Mouse (Mus musculus) forebrain, embryonic 12.5 days (tissue): Measurements from ENCODE around the gene Med25. TPM values are rescaled to one million over a fixed set of nuclear protein-coding genes. Genes with fewer than 3 reads are reported as not detected.
A peak's percentile ranks its signal among the peaks of the same experiment; 100 is the strongest.

Experiments
- ATAC-seq: fragments of 200-750 bp; cut with Nextera tagmentation; 2 replicates; pipeline ENCODE4 v1.8.0; 2017; ENCODE audit warnings: moderate TSS enrichment; ENCODE audit not compliant: low FRiP score
- H3K27ac ChIP-seq: fragments of 300-500 bp; sonication (generic); 2 replicates; pipeline ENCODE4 v1.5.1; 2016; ENCODE audit warnings: mild to moderate bottlenecking
- H3K27me3 ChIP-seq: fragments of 300-500 bp; sonication (generic); 2 replicates; pipeline ENCODE4 v1.6.1; 2016; ENCODE audit warnings: mild to moderate bottlenecking
- H3K36me3 ChIP-seq: fragments of 300-500 bp; sonication (generic); replicated peaks from 2 replicates; pipeline ENCODE4 v1.6.1; 2016; ENCODE audit warnings: mild to moderate bottlenecking
- H3K4me1 ChIP-seq: fragments of 300-500 bp; sonication (generic); 2 replicates; pipeline ENCODE4 v1.6.1; 2016
- H3K4me2 ChIP-seq: fragments of 300-500 bp; sonication (generic); 2 replicates; pipeline ENCODE4 v1.6.1; 2016; ENCODE audit warnings: mild to moderate bottlenecking, moderate library complexity
- H3K4me3 ChIP-seq: fragments of 300-500 bp; sonication (generic); replicated peaks from 2 replicates; pipeline ENCODE4 v1.5.1; 2016; ENCODE audit warnings: mild to moderate bottlenecking
- H3K9ac ChIP-seq: fragments of 300-500 bp; sonication (generic); 2 replicates; pipeline ENCODE4 v1.6.1; 2016; ENCODE audit warnings: mild to moderate bottlenecking
- H3K9me3 ChIP-seq: fragments of 300-500 bp; sonication (generic); 2 replicates; pipeline ENCODE4 v1.6.1; 2016
- WGBS: fragments of 180-500 bp; shearing (Covaris S2); methylation state at CpG from one replicate; pipeline ENCODE4 v1.1.7; 2016; 5-methylcytosine and 5-hydroxymethylcytosine counted together
- polyA plus RNA-seq: library from polyadenylated mRNA; unstranded; fragments of >200 nt; fragmentation: Nextera tagmentation; extraction: Ambion mirVana; gene quantifications from 2 replicates; pipeline ENCODE4 v1.2.1, GENCODE M21; 2016

The Med25 gene
- polyA plus RNA-seq, 1 experiment from 2014 or later, result 172 TPM

DNA sequence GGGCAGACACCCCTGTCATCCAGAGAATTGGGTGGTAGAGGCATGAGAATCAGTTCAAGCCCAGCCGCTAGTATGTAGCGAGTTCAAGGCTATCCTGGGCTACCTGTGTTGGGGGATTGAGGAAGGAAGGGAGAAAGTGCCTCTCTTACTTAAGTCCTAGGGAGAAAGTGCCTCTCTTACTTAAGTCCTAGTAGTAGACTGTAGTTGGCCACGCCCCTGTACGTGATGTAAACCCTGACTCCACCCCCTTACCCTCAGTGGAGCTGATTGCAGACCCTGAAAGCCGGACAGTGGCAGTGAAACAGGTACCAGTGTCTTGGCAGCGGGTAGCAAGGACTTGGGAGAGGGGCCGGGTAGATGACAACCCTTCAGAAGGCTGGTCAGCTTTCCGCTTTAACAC, 34.6 kb downstream of the Med25 start:
- Histone ChIP-seq H3K27ac (no peak overlapping the region), H3K9me3 (no peaks in the 10 kb centered on the region), H3K4me2 (peak overlapping the region; percentile 93), H3K4me1 (peaks cover 60% of the 10 kb centered on the region), H3K27me3 (no peaks in the 10 kb centered on the region), H3K4me3 (peak overlapping the region; percentile 73), H3K9ac (peak overlapping the region; percentile 84), H3K36me3 (peaks cover 19% of the 10 kb centered on the region)
- 26% methylated on average over 8 of the region's 8 CpGs for WGBS
- ATAC-seq, result no peak

DNA sequence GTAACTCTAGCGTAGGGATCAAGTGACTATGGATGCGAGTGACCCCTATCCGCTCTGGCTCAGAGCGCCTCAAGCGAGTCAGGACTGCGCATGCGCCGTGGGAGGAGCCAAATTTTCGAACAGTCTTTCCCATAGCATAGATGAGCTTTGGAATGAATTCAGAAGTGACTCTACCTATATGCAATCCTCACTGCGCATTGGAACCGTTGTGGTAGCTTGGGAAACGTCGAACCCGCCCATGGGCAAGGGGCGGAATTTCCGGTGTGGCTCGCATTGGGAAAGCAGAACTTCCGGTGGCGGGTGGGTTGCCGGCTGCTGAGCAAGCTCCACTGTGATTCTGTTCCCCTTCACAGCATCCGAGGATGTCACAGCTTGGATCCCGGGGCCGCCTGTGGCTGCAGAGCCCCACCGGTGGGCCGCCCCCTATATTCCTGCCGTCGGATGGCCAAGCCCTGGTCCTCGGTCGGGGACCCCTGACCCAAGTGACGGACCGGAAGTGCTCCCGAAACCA, 35.4 kb downstream of the Med25 start, which contains the start of gene Pnkp:
Gene Pnkp (plus strand): TSS at position 98 of the 511 bp plus-strand sequence.
- peak within 1 kb of the TSS; percentile 93 for H3K27ac ChIP-seq
- peak within 1 kb of the TSS; percentile 73 for H3K4me3 ChIP-seq
- under 1% methylated on average over 32 of the region's 32 CpGs for WGBS
- H3K36me3 ChIP-seq, result peaks cover 17% of the 10 kb centered on the region
- H3K4me2 ChIP-seq, result peak within 1 kb of the TSS; percentile 93
- peak within 1 kb of the TSS; percentile 84 for H3K9ac ChIP-seq
- no peaks in the 10 kb centered on the region for H3K27me3 ChIP-seq
- H3K9me3 ChIP-seq, result no peaks in the 10 kb centered on the region
- peak; percentile 36 for ATAC-seq
- peaks cover 60% of the 10 kb centered on the region for H3K4me1 ChIP-seq

DNA sequence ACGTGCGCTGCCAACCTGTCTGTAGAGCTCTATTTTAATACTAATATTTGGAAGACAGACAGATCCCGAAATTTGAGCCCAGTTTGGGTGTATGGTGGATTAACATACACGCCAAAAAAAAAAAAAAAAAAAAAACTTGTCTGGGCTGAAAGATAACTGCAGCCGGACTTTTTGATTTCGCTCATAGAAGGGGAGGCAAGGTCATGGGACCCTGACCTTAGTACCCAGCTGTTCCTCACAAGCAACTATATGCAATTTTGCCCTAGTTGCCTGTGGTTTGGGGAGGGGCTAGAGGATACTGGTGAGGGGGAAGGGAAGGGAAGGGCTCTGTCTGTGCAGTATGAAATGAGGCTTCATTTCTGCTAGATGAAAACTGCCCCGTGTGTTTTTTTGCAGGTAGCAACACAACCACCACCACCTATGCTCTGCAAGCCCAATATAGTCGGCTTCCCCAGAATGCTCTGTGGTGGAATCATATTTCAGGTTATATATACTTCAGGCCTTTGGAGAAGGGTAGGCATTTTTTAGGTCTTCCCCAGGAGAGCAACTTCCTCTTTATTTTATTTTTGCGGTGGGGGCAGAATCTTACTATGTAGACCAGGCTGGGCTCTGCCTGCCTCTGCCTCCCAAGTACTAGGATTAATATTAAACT, 36.1 kb downstream of the Med25 start:
- Histone ChIP-seq H3K27me3 (no peaks in the 10 kb centered on the region), H3K36me3 (peaks cover 15% of the 10 kb centered on the region), H3K4me2 (peak overlapping the region; percentile 93), H3K27ac (peak overlapping the region; percentile 93), H3K4me3 (peak overlapping the region; percentile 73), H3K9ac (0 out of 2 replicates have a peak overlapping the region, but pooled peaks have one; percentile 84), H3K9me3 (no peaks in the 10 kb centered on the region), H3K4me1 (peaks cover 60% of the 10 kb centered on the region)
- WGBS, result 71% methylated on average over 9 of the region's 9 CpGs
- ATAC-seq, result no peak

DNA sequence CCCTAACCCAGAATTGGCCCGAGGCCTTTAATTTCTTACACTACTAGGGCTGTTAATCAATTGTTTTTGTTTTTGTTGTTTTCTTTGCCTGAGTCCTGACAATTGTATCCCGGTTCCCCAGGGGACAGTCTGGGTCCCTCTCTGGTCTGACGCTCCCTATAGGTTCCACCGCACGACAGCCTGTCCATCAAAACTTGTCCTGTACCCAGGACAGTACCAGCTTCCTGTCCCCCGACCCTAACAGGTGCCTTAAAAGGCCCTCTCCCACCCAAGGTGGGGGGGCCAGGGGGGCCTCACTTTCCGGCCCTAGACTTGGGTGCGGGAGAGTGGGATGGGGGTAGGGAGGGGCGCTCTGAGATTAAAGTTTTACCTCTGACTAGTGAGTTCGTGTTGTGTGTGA, 37.5 kb downstream of the Med25 start:
- Histone ChIP-seq H3K4me2 (peak overlapping the region; percentile 85), H3K9ac (peak overlapping the region; percentile 71), H3K4me3 (peak overlapping the region; percentile 49), H3K9me3 (no peaks in the 10 kb centered on the region), H3K27me3 (no peaks in the 10 kb centered on the region), H3K4me1 (peaks cover 63% of the 10 kb centered on the region), H3K27ac (peak overlapping the region; percentile 92), H3K36me3 (peaks cover 13% of the 10 kb centered on the region)
- ATAC-seq, result no peak
- 36% methylated on average over 10 of the region's 10 CpGs for WGBS

DNA sequence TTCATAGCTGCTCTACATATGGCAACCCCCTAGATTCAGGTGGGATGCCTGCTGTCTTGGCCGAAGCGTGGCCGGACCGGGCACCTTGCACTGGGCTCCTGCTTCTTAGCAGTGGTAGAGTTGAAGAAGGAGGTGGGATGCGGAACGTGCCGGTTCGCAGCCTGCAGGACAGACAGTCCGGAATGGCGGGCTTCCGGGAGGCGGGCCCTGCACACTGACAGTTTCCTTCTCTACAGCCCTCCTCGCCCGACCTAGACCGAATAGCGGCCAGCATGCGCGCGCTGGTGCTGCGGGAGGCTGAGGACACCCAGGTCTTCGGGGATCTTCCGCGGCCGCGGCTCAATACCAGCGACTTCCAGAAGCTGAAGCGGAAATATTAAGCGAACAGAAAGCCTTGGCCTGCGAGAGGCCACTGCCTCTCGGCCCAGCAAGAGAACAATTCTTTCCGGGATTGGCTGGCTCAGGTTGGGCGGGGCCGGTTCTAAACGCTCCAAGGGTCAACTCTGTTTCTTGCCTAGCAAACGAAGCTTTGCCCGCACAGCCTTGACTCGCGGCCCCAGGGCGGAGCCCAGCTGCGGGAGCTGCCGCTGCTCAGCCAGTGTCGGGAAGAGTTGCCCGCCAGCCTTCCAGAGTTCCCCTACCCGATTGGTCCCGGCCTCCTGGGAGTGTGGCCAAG, 38.0 kb downstream of the Med25 start:
- peak; percentile 22 for ATAC-seq
- H3K9ac ChIP-seq, result peak overlapping the region; percentile 71
- H3K36me3 ChIP-seq, result peaks cover 13% of the 10 kb centered on the region
- H3K27me3 ChIP-seq, result no peaks in the 10 kb centered on the region
- peak overlapping the region; percentile 49 for H3K4me3 ChIP-seq
- H3K27ac ChIP-seq, result peak overlapping the region; percentile 92
- WGBS, result 2% methylated on average over 45 of the region's 45 CpGs
- peak overlapping the region; percentile 85 for H3K4me2 ChIP-seq
- H3K9me3 ChIP-seq, result no peaks in the 10 kb centered on the region
- H3K4me1 ChIP-seq, result peaks cover 59% of the 10 kb centered on the region

DNA sequence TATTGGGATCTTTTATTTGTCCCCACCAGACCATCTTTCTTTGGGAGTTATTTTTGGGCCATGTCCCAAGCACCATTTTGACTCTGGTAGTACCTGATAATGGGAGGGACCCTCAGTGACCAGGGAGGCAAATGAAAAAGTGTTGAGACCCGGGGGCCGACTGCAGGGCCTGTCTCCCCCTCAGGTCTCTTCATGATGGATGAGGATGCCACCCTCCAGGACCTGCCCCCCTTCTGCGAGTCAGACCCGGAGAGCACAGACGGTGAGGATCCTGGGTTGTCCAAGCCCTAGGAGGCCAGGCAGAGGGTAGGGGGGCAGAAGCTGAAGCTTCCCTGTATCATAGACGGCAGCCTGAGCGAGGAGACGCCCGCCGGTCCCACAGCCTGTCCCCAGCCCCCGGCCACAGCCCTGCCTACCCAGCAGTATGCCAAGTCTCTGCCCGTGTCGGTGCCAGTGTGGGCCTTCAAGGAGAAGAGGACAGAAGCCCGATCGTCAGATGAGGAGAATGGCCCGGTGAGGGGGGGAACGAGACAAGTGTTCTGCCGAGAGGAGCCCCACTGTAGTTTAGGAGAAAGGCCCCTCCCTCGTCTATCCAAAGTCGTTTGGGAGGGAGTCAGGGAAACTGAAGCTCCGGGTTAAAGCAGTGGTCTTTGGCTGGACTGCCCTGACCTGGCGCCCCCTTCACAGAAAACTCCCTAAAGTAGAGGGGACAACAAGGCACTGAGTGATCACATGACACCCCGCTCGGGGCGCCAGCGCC, 38.7 kb downstream of the Med25 start:
- H3K9me3 ChIP-seq, result no peaks in the 10 kb centered on the region
- peak overlapping the region; percentile 71 for H3K9ac ChIP-seq
- H3K27me3 ChIP-seq, result no peaks in the 10 kb centered on the region
- peak overlapping the region; percentile 85 for H3K4me2 ChIP-seq
- H3K4me1 ChIP-seq, result peaks cover 59% of the 10 kb centered on the region
- peaks cover 13% of the 10 kb centered on the region for H3K36me3 ChIP-seq
- 38% methylated on average over 26 of the region's 26 CpGs for WGBS
- ATAC-seq, result no peak
- peak overlapping the region; percentile 92 for H3K27ac ChIP-seq
- H3K4me3 ChIP-seq, result peak overlapping the region; percentile 49

DNA sequence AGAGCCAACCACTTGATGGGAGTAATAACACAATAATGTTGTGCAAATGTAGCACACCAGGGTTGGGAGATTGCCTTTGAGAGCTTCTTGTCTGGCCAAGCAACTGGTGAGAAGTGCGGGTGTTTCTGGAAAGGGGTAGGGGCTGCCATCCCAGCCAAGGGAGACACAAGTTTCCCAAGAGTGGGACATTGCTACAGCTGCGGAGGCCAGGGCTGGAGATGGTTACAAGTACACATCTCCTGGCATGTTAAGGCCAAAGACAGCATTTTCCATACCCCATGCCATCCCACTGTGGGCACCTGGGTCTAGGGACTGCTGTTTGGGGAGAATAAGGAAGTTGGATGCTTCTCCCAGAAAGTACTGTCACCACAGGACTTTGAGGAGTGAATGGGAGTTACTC, 39.4 kb downstream of the Med25 start:
- no peaks in the 10 kb centered on the region for H3K9me3 ChIP-seq
- WGBS, result 93% methylated on average over 2 of the region's 2 CpGs
- ATAC-seq, result no peak
- no peaks in the 10 kb centered on the region for H3K27me3 ChIP-seq
- no peak overlapping the region; the same call in 1 of the 2 replicates for H3K4me2 ChIP-seq
- H3K4me1 ChIP-seq, result peaks cover 54% of the 10 kb centered on the region
- H3K4me3 ChIP-seq, result peak overlapping the region; percentile 4; the same call in 1 of the 2 replicates
- no peak overlapping the region for H3K9ac ChIP-seq
- peaks cover 13% of the 10 kb centered on the region for H3K36me3 ChIP-seq
- H3K27ac ChIP-seq, result no peak overlapping the region

DNA sequence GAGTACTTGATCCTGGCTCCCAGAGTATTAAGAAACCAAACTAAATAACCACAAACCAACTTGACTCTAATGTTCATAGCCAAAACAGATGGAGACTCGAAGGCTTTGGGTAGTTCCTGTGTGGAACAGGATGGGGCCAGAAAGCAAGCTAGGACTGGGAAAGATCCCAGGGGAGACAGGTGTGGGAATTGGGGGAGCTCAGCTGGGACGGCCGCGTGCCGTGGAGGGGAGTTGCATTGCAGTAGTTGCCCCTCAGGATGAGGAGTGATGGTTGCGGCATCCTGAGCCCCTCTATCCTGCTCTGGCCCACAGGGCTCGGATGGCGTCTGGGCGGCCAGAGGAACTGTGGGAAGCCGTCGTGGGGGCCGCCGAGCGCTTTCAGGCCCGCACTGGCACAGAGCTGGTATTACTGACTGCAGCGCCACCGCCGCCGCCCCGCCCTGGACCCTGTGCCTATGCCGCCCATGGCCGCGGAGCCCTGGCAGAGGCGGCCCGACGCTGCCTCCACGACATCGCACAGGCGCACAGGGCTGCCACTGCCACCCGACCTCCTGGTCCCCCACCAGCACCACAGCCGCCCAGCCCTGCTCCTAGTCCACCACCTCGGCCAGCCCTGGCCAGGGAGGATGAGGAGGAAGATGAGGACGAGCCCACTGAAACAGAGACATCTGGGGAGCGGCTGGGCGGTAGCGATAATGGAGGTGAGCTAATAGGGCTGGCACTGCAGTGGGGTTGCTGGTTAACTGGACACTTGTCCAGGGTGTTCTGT, 40.1 kb downstream of the Med25 start:
- WGBS, result 91% methylated on average over 36 of the region's 36 CpGs
- no peaks in the 10 kb centered on the region for H3K27me3 ChIP-seq
- no peak overlapping the region for H3K27ac ChIP-seq
- no peak overlapping the region for H3K4me2 ChIP-seq
- no peak overlapping the region for H3K9ac ChIP-seq
- peaks cover 13% of the 10 kb centered on the region for H3K36me3 ChIP-seq
- H3K4me1 ChIP-seq, result peaks cover 55% of the 10 kb centered on the region
- H3K4me3 ChIP-seq, result peak overlapping the region; percentile 4; the same call in 1 of the 2 replicates
- no peaks in the 10 kb centered on the region for H3K9me3 ChIP-seq
- ATAC-seq, result no peak

DNA sequence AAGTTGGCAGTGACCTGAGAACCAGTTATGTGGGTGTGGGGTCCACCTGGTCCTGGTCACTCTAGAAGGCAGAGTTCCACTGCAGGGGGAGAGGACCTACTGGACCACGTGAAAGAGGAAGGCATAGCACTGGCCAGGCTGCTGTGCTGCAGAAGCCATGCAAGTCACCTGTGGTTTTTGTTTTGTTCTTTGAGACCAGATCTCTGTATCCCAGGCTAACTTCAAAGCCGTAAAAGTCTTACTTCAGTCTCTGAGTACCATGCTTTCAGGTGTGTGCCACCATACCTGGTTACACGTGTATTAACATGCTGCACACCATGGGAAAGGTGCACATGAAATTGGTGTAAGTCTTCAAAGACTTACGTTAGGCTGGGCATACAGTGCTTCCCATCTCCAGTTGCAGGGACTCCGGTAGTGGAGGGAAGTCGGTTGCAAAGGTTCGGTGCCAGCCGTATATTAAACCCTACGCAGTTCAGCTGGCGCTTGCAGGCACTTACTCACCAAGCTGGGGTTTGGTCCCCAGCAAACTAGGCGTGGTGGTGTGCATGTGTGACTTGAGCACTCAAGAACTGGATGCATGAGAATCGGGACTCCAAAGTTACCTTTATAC, 40.8 kb downstream of the Med25 start:
- 94% methylated on average over 12 of the region's 12 CpGs for WGBS
- no peak for ATAC-seq
- H3K9me3 ChIP-seq, result no peaks in the 10 kb centered on the region
- no peaks in the 10 kb centered on the region for H3K27me3 ChIP-seq
- no peak overlapping the region for H3K4me3 ChIP-seq
- H3K9ac ChIP-seq, result no peak overlapping the region
- peak overlapping the region; percentile 89; the same call in 1 of the 2 replicates for H3K4me2 ChIP-seq
- no peak overlapping the region for H3K27ac ChIP-seq
- H3K4me1 ChIP-seq, result peaks cover 56% of the 10 kb centered on the region
- H3K36me3 ChIP-seq, result peaks cover 14% of the 10 kb centered on the region

DNA sequence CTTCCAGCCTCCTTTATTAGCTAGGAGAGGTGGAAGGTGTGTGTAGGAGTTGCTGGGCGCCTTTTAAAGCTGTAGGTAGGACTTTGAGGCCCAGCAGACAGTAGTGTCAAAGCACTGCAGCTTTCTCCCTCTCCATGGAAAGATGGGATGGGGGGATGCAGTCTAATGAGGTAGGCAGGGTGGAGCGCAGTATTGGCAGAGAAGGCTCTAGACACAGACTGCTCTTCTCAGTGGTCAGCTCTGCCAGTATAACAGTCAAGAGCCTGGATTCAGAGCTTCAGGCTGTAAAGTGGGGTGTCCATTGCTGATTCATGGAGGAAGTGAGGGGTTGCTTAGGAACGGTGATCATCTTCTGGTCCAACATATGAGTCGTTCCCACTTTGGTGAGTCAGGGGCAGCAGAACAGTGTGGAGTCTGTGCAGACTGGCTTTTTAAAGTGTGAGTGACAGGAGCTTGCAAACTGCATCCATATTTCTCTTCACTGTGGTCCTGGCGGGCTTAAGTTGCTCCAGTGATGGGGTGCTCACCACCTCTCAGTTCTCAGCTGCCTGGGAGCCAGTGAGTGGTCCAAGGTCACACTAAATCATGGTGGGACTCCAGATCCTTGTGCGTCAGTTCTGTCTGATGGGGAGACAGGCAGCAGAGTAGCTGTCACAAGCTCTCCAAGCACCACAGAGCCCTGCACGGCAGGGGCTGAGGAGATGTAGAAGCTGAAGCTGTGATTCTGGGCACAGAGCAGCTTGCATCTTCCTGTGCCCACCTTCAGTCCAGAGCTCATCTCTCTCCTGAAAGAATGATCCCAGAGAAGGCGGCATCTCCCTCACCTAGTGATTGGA, 41.5 kb downstream of the Med25 start:
- Histone ChIP-seq H3K9ac (peak overlapping the region; percentile 84), H3K9me3 (no peaks in the 10 kb centered on the region), H3K27me3 (no peaks in the 10 kb centered on the region), H3K4me3 (peak overlapping the region; percentile 80), H3K36me3 (peaks cover 20% of the 10 kb centered on the region), H3K4me1 (peaks cover 50% of the 10 kb centered on the region), H3K27ac (peak overlapping the region; percentile 97), H3K4me2 (peak overlapping the region; percentile 89)
- 86% methylated on average over 8 of the region's 8 CpGs for WGBS
- ATAC-seq, result no peak
